Mouse (Mus musculus) stomach, postnatal 0 days (tissue): ENCODE measurements around the gene Krtap5-3. TPM values are rescaled to one million over a fixed set of nuclear protein-coding genes. Genes with fewer than 3 reads are reported as not detected.
"Not testable (repeated sequence)": the region's sequence is repeated elsewhere in the genome, so short reads cannot be mapped to it uniquely, and the experiment has no call there.

Experiments
- ATAC-seq: fragments of 200-750 bp; cut with Nextera tagmentation; 2 replicates; pipeline ENCODE4 v1.8.0; 2017; ENCODE audit not compliant: low FRiP score, low TSS enrichment
- DNase-seq: peaks from one replicate; pipeline ENCODE4 v3.0.0-alpha.2; 2016; ENCODE audit warnings: low spot score
- H3K27ac ChIP-seq: fragments of 300-500 bp; sonication (generic); replicated peaks from 2 replicates; pipeline ENCODE4 v1.5.1; 2014; ENCODE audit warnings: mild to moderate bottlenecking, control low read depth
- H3K27me3 ChIP-seq: fragments of 300-500 bp; sonication (generic); 2 replicates; pipeline ENCODE4 v1.6.1; 2014; ENCODE audit warnings: low read length; ENCODE audit not compliant: control insufficient read depth, insufficient read depth
- H3K36me3 ChIP-seq: fragments of 300-500 bp; sonication (generic); 2 replicates; pipeline ENCODE4 v1.6.1; 2014; ENCODE audit warnings: low read length, mixed read lengths; ENCODE audit not compliant: control insufficient read depth, insufficient read depth
- H3K4me1 ChIP-seq: fragments of 300-500 bp; sonication (generic); replicated peaks from 2 replicates; pipeline ENCODE4 v1.6.1; 2014; ENCODE audit warnings: antibody characterized with exemption; ENCODE audit not compliant: control insufficient read depth, insufficient read depth
- H3K4me2 ChIP-seq: fragments of 300-500 bp; sonication (generic); replicated peaks from 2 replicates; pipeline ENCODE4 v1.6.1; 2014; ENCODE audit warnings: low read depth, mild to moderate bottlenecking, control low read depth, moderate library complexity
- H3K4me3 ChIP-seq: fragments of 300-500 bp; sonication (generic); 2 replicates; pipeline ENCODE4 v1.5.1; 2014; ENCODE audit warnings: low read depth, low read length, control low read depth
- H3K9ac ChIP-seq: fragments of 300-500 bp; sonication (generic); 2 replicates; pipeline ENCODE4 v1.6.1; 2014; ENCODE audit warnings: mild to moderate bottlenecking, low read length, control low read depth, mixed read lengths
- H3K9me3 ChIP-seq: fragments of 300-500 bp; sonication (generic); 2 replicates; pipeline ENCODE4 v1.6.1; 2016; ENCODE audit warnings: low read length; ENCODE audit not compliant: control insufficient read depth
- CTCF ChIP-seq: IDR thresholded peaks from 2 replicates; pipeline ENCODE4 v1.5.1; 2016; ENCODE audit warnings: antibody characterized with exemption, low read depth, mild to moderate bottlenecking, moderate library complexity
- EP300 ChIP-seq: optimal IDR thresholded peaks from 2 replicates; pipeline ENCODE3; 2016; ENCODE audit warnings: antibody characterized with exemption
- WGBS: fragments of 180-500 bp; shearing (Covaris S2); extraction: QIAGEN DNeasy Blood & Tissue Kit; methylation state at CpG from one replicate; pipeline ENCODE4 v1.1.7; 2014; 5-methylcytosine and 5-hydroxymethylcytosine counted together
- polyA plus RNA-seq: library from polyadenylated mRNA; unstranded; fragments of >200 nt; fragmentation: Nextera tagmentation; extraction: Ambion mirVana; gene quantifications from 2 replicates; pipeline ENCODE4 v1.2.1, GENCODE M21; 2015

Gene Krtap5-3
- polyA plus RNA-seq, 1 experiment from 2014 or later: not detected

DNA sequence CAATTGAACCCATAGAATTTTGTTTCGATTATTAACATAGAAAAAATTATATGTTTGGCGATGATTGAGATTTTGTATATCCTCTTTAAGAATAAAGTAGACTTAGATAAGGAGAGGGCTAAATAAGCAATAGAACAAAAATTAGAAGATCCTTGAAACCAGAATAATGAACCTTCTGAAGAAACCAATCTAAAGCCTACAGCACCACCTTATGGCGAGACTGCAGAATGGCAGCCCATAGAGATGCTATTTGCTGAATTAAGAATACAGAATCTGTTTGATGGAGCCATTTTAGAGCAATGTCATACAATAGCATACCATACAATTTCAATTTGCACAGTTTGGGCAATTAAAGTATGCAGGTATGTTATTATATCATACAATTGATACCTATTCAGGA lies 31.3 kb upstream of the Krtap5-3 start:
- TF ChIP-seq EP300 (no peak), CTCF (peak; percentile 79)
- no peak for DNase-seq
- no peak overlapping the region for H3K9ac ChIP-seq
- no peaks in the 10 kb centered on the region for H3K9me3 ChIP-seq
- ATAC-seq: no peak
- no peak overlapping the region for H3K27ac ChIP-seq
- H3K36me3 ChIP-seq: no peaks in the 10 kb centered on the region
- H3K4me3 ChIP-seq: no peak overlapping the region
- no peak overlapping the region for H3K4me2 ChIP-seq
- WGBS: 46% methylated on average over 3 of the region's 3 CpGs
- H3K4me1 ChIP-seq: no peaks in the 10 kb centered on the region
- no peaks in the 10 kb centered on the region for H3K27me3 ChIP-seq

DNA sequence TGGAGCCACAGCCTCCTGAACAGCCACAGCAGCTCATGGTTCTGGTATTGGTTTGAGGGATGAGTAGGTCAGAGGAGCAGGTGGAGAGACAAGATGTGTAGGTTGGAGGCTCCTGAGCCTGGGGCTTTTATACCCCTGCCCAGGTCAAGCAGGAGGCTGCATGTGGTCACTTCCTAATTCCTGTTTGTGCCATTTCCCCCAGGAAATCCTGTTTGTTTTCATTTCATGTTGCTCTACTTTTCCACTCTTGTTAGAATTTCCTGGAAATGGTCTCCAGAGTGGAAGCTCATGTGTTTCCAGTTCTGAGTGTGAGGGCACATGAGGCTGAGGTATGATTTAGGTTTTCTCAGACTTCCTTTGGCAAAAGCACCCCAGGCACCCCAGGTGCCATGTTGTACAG lies 25.3 kb upstream of the Krtap5-3 start, which contains the start of gene Krtap5-2:
Gene Krtap5-2, minus strand, starts transcription at position 101 of the 400 bp plus-strand sequence.
- H3K4me2 ChIP-seq, ATAC-seq, H3K4me1 ChIP-seq, DNase-seq, H3K27me3 ChIP-seq, H3K9ac ChIP-seq, H3K9me3 ChIP-seq, H3K27ac ChIP-seq, H3K4me3 ChIP-seq, H3K36me3 ChIP-seq: not testable (repeated sequence)

- DNase-seq: no peak
- no peak overlapping the region for H3K4me2 ChIP-seq
- no peaks in the 10 kb centered on the region for H3K9me3 ChIP-seq
- no peak overlapping the region for H3K4me3 ChIP-seq
- no peak for ATAC-seq
- H3K27me3 ChIP-seq: no peaks in the 10 kb centered on the region
- no peaks in the 10 kb centered on the region for H3K4me1 ChIP-seq
- no peak overlapping the region for H3K27ac ChIP-seq
- no peak overlapping the region for H3K9ac ChIP-seq
- no peak for TF ChIP-seq CTCF
- TF ChIP-seq EP300: no peak
- no peaks in the 10 kb centered on the region for H3K36me3 ChIP-seq
- 78% methylated on average over 1 of the region's 1 CpGs for WGBS
Measured at GRCm38 (mm10) chr7:142178685-142179084, 22.5 kb upstream of the Krtap5-3 start.

DNA sequence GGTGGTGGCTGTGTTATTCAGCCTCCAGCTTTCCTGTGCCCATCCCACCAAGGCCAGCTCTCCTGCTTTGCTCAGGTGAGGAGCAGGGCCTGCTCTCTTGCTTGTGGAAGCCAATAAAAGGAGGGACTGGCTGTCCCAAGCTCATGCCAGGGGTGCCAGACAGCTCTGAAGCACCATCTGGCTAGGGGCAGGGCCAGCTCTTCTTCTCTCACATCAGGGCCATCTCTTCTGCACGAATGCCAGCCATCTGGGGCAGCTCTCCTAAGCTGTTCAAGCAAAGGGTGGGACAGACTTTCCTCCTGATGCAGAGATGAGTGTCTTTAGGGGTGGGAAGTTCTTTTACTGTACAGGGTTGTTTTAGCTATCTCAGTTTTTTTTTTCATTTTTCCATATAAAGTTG lies 20.1 kb upstream of the Krtap5-3 start:
- H3K27ac ChIP-seq: no peak overlapping the region
- H3K27me3 ChIP-seq: no peaks in the 10 kb centered on the region
- ATAC-seq (no peak), DNase-seq (no peak)
- H3K36me3 ChIP-seq: no peaks in the 10 kb centered on the region
- no peak overlapping the region for H3K4me2 ChIP-seq
- no peak overlapping the region for H3K4me3 ChIP-seq
- 37% methylated on average over 1 of the region's 1 CpGs for WGBS
- H3K9me3 ChIP-seq: no peaks in the 10 kb centered on the region
- TF ChIP-seq CTCF (no peak), EP300 (no peak)
- H3K9ac ChIP-seq: no peak overlapping the region
- H3K4me1 ChIP-seq: no peaks in the 10 kb centered on the region

- H3K4me2 ChIP-seq: no peak overlapping the region
- H3K27me3 ChIP-seq: no peaks in the 10 kb centered on the region
- H3K9me3 ChIP-seq: no peaks in the 10 kb centered on the region
- ATAC-seq: no peak
- 74% methylated on average over 2 of the region's 2 CpGs for WGBS
- no peaks in the 10 kb centered on the region for H3K4me1 ChIP-seq
- no peaks in the 10 kb centered on the region for H3K36me3 ChIP-seq
- no peak for TF ChIP-seq EP300
- TF ChIP-seq CTCF: no peak
- DNase-seq: no peak
- H3K27ac ChIP-seq: no peak overlapping the region
- H3K9ac ChIP-seq: no peak overlapping the region
- H3K4me3 ChIP-seq: no peak overlapping the region
Measured at GRCm38 (mm10) chr7:142188156-142188555, 13.0 kb upstream of the Krtap5-3 start.

- H3K27ac ChIP-seq: no peak within 1 kb of the TSS
- WGBS: 38% methylated on average over 2 of the region's 2 CpGs
- ATAC-seq (no peak), DNase-seq (no peak)
- no peaks in the 10 kb centered on the region for H3K27me3 ChIP-seq
- no peaks in the 10 kb centered on the region for H3K36me3 ChIP-seq
- H3K4me1 ChIP-seq: no peaks in the 10 kb centered on the region
- no peaks in the 10 kb centered on the region for H3K9me3 ChIP-seq
- no peak within 1 kb of the TSS for H3K4me3 ChIP-seq
- TF ChIP-seq CTCF: no peak
- TF ChIP-seq EP300: no peak
- H3K4me2 ChIP-seq: no peak within 1 kb of the TSS
- H3K9ac ChIP-seq: no peak within 1 kb of the TSS
Measured at GRCm38 (mm10) chr7:142190289-142190688, 10.9 kb upstream of the Krtap5-3 start, which contains the start of gene Gm10153. Gm10153 (minus strand) TSS chr7:142190389.

GRCm38 (mm10) chr7:142198748-142199147 lies 2.4 kb upstream of the Krtap5-3 start:
- Histone ChIP-seq H3K9ac (no peak overlapping the region), H3K36me3 (no peaks in the 10 kb centered on the region), H3K27me3 (no peaks in the 10 kb centered on the region), H3K4me2 (no peak overlapping the region), H3K27ac (no peak overlapping the region), H3K9me3 (no peaks in the 10 kb centered on the region), H3K4me3 (no peak overlapping the region), H3K4me1 (no peaks in the 10 kb centered on the region)
- no peak for ATAC-seq
- no peak for DNase-seq
- WGBS: 58% methylated on average over 2 of the region's 2 CpGs
- no peak for TF ChIP-seq EP300
- no peak for TF ChIP-seq CTCF
